Comparison of ENCODE assay signal across 23 mouse cellular contexts in genomic region chr13:106732906-106733305, GRCm38 (mm10).
DNase-seq lines count a peak whose midpoint lies in the region; ATAC-seq lines count a peak whose summit lies in the region.
"Had no signal": no experiment of that assay in that cellular context is flagged by ENCODE, and none has a peak within 500 bp of the region (broad histone marks: within the 10 kb centered on the region; RNA-seq: fewer than 3 reads in every experiment).

No protein-coding gene starts in this region.

- ATAC-seq in hindbrain, embryonic 16.5 days, result peak; percentile 71; the same call in 1 of the 2 replicates
- ATAC-seq in hindbrain, embryonic 11.5 days (ENCODE audit: low FRiP score), result no peak
- ATAC-seq: CD4-positive, CD25-positive, alpha-beta regulatory T cell, adult 4 months; forebrain, embryonic 15.5 days had no signal

- H3K36me3 ChIP-seq in hindbrain, embryonic 16.5 days (ENCODE audit: control insufficient read depth, insufficient read depth, low read length), result no peaks in the 10 kb centered on the region
- H3K36me3 ChIP-seq in hindbrain, embryonic 11.5 days (ENCODE audit: control insufficient read depth, insufficient read depth, low read length), result no peaks in the 10 kb centered on the region
- H3K36me3 ChIP-seq: embryonic facial prominence, embryonic 15.5 days; forebrain, embryonic 10.5 days; forebrain, embryonic 15.5 days; G1E; heart, embryonic 15.5 days; hindbrain, embryonic 15.5 days had no signal

- DNase-seq in cerebellum, adult 9-11 months, result peak; percentile 5
- DNase-seq in cerebellum, adult 18-20 months, result no peak
- no peak for DNase-seq in hindbrain, embryonic 11.5 days (ENCODE audit: low spot score)
- peak; percentile 3 for DNase-seq in left cerebral cortex, postnatal 4 days
- no peak for DNase-seq in left cerebral cortex, postnatal 25 days (ENCODE audit: low spot score in 2 of 2)
- no peak for DNase-seq in adrenal gland, postnatal 4 days (ENCODE audit: low spot score in 2 of 2)
- DNase-seq: adrenal gland, postnatal 10 days; B cell, adult 2 months; embryo, embryonic 11 days; gastrocnemius, postnatal 36 days; heart, adult 18-20 months; heart, postnatal 14 days; kidney, adult 11 months had no signal

- H3K27me3 ChIP-seq in hindbrain, embryonic 16.5 days (replicated peaks; ENCODE audit: control insufficient read depth, insufficient read depth, low read length), result no peaks in the 10 kb centered on the region
- H3K27me3 ChIP-seq in hindbrain, embryonic 11.5 days (ENCODE audit: control insufficient read depth, insufficient read depth, low read length), result no peaks in the 10 kb centered on the region
- H3K27me3 ChIP-seq: embryonic facial prominence, embryonic 15.5 days; forebrain, embryonic 15.5 days; heart, embryonic 15.5 days; hindbrain, embryonic 15.5 days had no signal

- intact Hi-C loops in left cerebral cortex, postnatal 4 days (cut with DNase I), result no loop called here
- intact Hi-C loops in left cerebral cortex, postnatal 25 days (cut with DNase I), result no loop called here

- H3K27ac ChIP-seq in hindbrain, embryonic 16.5 days (ENCODE audit: low read depth, low read length), result no peak overlapping the region
- no peak overlapping the region for H3K27ac ChIP-seq in hindbrain, embryonic 11.5 days (ENCODE audit: low read depth, low read length)
- H3K27ac ChIP-seq: embryonic facial prominence, embryonic 15.5 days; forebrain, embryonic 10.5 days; forebrain, embryonic 15.5 days; heart, embryonic 15.5 days; hindbrain, embryonic 15.5 days had no signal

- H3K9me3 ChIP-seq in hindbrain, embryonic 16.5 days (ENCODE audit: control insufficient read depth, low read length), result no peaks in the 10 kb centered on the region
- H3K9me3 ChIP-seq in hindbrain, embryonic 11.5 days (ENCODE audit: control insufficient read depth, low read length), result no peaks in the 10 kb centered on the region
- H3K9me3 ChIP-seq: embryonic facial prominence, embryonic 15.5 days; forebrain, embryonic 10.5 days; forebrain, embryonic 15.5 days; G1E; heart, embryonic 15.5 days; hindbrain, embryonic 15.5 days had no signal

- H3K4me2 ChIP-seq in hindbrain, embryonic 16.5 days (ENCODE audit: low read length), result no peak overlapping the region
- H3K4me2 ChIP-seq in hindbrain, embryonic 11.5 days (replicated peaks; ENCODE audit: low read depth, low read length), result no peak overlapping the region
- H3K4me2 ChIP-seq: embryonic facial prominence, embryonic 15.5 days; forebrain, embryonic 15.5 days; heart, embryonic 11.5 days; heart, embryonic 15.5 days; hindbrain, embryonic 15.5 days had no signal

- no peaks in the 10 kb centered on the region for H3K4me1 ChIP-seq in hindbrain, embryonic 16.5 days (ENCODE audit: control insufficient read depth, insufficient read depth, low read depth, low read length)
- no peaks in the 10 kb centered on the region for H3K4me1 ChIP-seq in hindbrain, embryonic 11.5 days (replicated peaks; ENCODE audit: control insufficient read depth, insufficient read depth, low read length)
- H3K4me1 ChIP-seq: embryonic facial prominence, embryonic 15.5 days; forebrain, embryonic 10.5 days; forebrain, embryonic 15.5 days; heart, embryonic 15.5 days; hindbrain, embryonic 15.5 days had no signal

- no peak overlapping the region for H3K4me3 ChIP-seq in hindbrain, embryonic 16.5 days (ENCODE audit: low read length)
- no peak overlapping the region for H3K4me3 ChIP-seq in hindbrain, embryonic 11.5 days (ENCODE audit: low read depth, low read length)
- H3K4me3 ChIP-seq: embryonic facial prominence, embryonic 15.5 days; erythroblast, embryonic 14.5 days; forebrain, embryonic 10.5 days; forebrain, embryonic 15.5 days; heart, embryonic 15.5 days; hindbrain, embryonic 15.5 days had no signal

- WGBS in hindbrain, embryonic 16.5 days, result 84% methylated on average over 1 of the region's 1 CpGs
- 93% methylated on average over 1 of the region's 1 CpGs for WGBS in hindbrain, embryonic 11.5 days

- H3K9ac ChIP-seq in hindbrain, embryonic 16.5 days (ENCODE audit: low read depth, low read length), result no peak overlapping the region
- H3K9ac ChIP-seq in hindbrain, embryonic 11.5 days (ENCODE audit: low read depth, low read length), result no peak overlapping the region
- H3K9ac ChIP-seq: embryonic facial prominence, embryonic 15.5 days; forebrain, embryonic 15.5 days; heart, embryonic 15.5 days; hindbrain, embryonic 15.5 days had no signal

Comparison
In these comparisons a context has a peak if more than half of its experiments do, and no peak if none do; other contexts are left out.
1. DNase-seq: peak in cerebellum, adult 9-11 months (single experiment) and left cerebral cortex, postnatal 4 days (single experiment); none in cerebellum, adult 18-20 months (0 of 2), hindbrain, embryonic 11.5 days (single experiment), left cerebral cortex, postnatal 25 days (0 of 2) and adrenal gland, postnatal 4 days (0 of 2).